ENCODE assay signal across 12 mouse cellular contexts in genomic region chr6:109150912-109151256, GRCm38 (mm10).
A peak's percentile ranks its signal among the peaks of the same experiment; 100 is the strongest.
DNase-seq lines count a peak whose midpoint lies in the region; ATAC-seq lines count a peak whose summit lies in the region.
"Had no signal": no experiment of that assay in that cellular context is flagged by ENCODE, and none has a peak within 500 bp of the region (broad histone marks: within the 10 kb centered on the region; RNA-seq: fewer than 3 reads in every experiment).

No protein-coding gene starts in this region.

- H3K4me1 ChIP-seq in forebrain, embryonic 16.5 days (replicated peaks; ENCODE audit: control insufficient read depth, insufficient read depth, low read length): peaks cover 18% of the 10 kb centered on the region
- no peaks in the 10 kb centered on the region for H3K4me1 ChIP-seq in midbrain, embryonic 14.5 days (ENCODE audit: control insufficient read depth, insufficient read depth, low read length)
- H3K4me1 ChIP-seq in liver, embryonic 11.5 days (replicated peaks; ENCODE audit: control insufficient read depth, insufficient read depth, low read length): no peaks in the 10 kb centered on the region
- H3K4me1 ChIP-seq: limb, embryonic 15.5 days; stomach, embryonic 15.5 days had no signal

- no peak for DNase-seq in frontal cortex, postnatal 10 days (ENCODE audit: low spot score in 2 of 2)
- peak; percentile 20 for DNase-seq in 3T3-L1 (ENCODE audit: low read depth, low spot score)
- DNase-seq in midbrain, embryonic 14.5 days: no peak
- no peak for DNase-seq in liver, embryonic 11.5 days (ENCODE audit: low spot score)
- no peak for DNase-seq in testis, postnatal 14 days (ENCODE audit: low spot score)
- DNase-seq in thymus, postnatal 4 days: no peak

- peak overlapping the region; percentile 29; the same call in 1 of the 2 replicates for H3K27ac ChIP-seq in forebrain, embryonic 16.5 days (ENCODE audit: low read length)
- no peak overlapping the region; the same call in 1 of the 2 replicates for H3K27ac ChIP-seq in midbrain, embryonic 14.5 days (replicated peaks; ENCODE audit: low read depth, low read length)
- H3K27ac ChIP-seq in liver, embryonic 11.5 days (ENCODE audit: low read depth, low read length): no peak overlapping the region
- H3K27ac ChIP-seq: limb, embryonic 15.5 days; stomach, embryonic 15.5 days had no signal

- H3K4me2 ChIP-seq in forebrain, embryonic 16.5 days (ENCODE audit: low read length): peak overlapping the region; percentile 7; the same call in 1 of the 2 replicates
- no peak overlapping the region for H3K4me2 ChIP-seq in midbrain, embryonic 14.5 days (ENCODE audit: low read length)
- no peak overlapping the region for H3K4me2 ChIP-seq in liver, embryonic 11.5 days
- H3K4me2 ChIP-seq: heart, embryonic 11.5 days; limb, embryonic 15.5 days; stomach, embryonic 15.5 days had no signal

- peak overlapping the region; percentile 7; the same call in 1 of the 2 replicates for H3K9ac ChIP-seq in forebrain, embryonic 16.5 days (replicated peaks; ENCODE audit: low read depth, low read length)
- no peak overlapping the region for H3K9ac ChIP-seq in midbrain, embryonic 14.5 days (replicated peaks; ENCODE audit: low read length)
- no peak overlapping the region for H3K9ac ChIP-seq in liver, embryonic 11.5 days (ENCODE audit: low read depth, low read length)
- H3K9ac ChIP-seq: limb, embryonic 15.5 days; stomach, embryonic 15.5 days had no signal

- no peaks in the 10 kb centered on the region for H3K27me3 ChIP-seq in forebrain, embryonic 16.5 days (replicated peaks; ENCODE audit: control insufficient read depth, insufficient read depth, low read length)
- H3K27me3 ChIP-seq in midbrain, embryonic 14.5 days (ENCODE audit: control insufficient read depth, insufficient read depth, low read length): no peaks in the 10 kb centered on the region
- H3K27me3 ChIP-seq in liver, embryonic 11.5 days (replicated peaks; ENCODE audit: control insufficient read depth, insufficient read depth, low read length): no peaks in the 10 kb centered on the region
- H3K27me3 ChIP-seq: limb, embryonic 15.5 days; stomach, embryonic 15.5 days had no signal

- H3K9me3 ChIP-seq in forebrain, embryonic 16.5 days (ENCODE audit: control insufficient read depth, low read length): no peaks in the 10 kb centered on the region
- no peaks in the 10 kb centered on the region for H3K9me3 ChIP-seq in midbrain, embryonic 14.5 days (ENCODE audit: control insufficient read depth, low read length)
- no peaks in the 10 kb centered on the region for H3K9me3 ChIP-seq in liver, embryonic 11.5 days (ENCODE audit: control insufficient read depth, low read length)
- H3K9me3 ChIP-seq: limb, embryonic 15.5 days; stomach, embryonic 15.5 days had no signal

- peak; percentile 53 for ATAC-seq in frontal cortex, adult (ENCODE audit: low TSS enrichment)
- ATAC-seq in forebrain, embryonic 16.5 days: peak; percentile 41; the same call in 1 of the 2 replicates
- peak; percentile 19; the same call in 1 of the 2 replicates for ATAC-seq in midbrain, embryonic 14.5 days (ENCODE audit: low FRiP score, low TSS enrichment)
- ATAC-seq in liver, embryonic 11.5 days (replicated peaks; ENCODE audit: low FRiP score): no peak

- no peaks in the 10 kb centered on the region for H3K36me3 ChIP-seq in forebrain, embryonic 16.5 days (ENCODE audit: control insufficient read depth, insufficient read depth)
- no peaks in the 10 kb centered on the region for H3K36me3 ChIP-seq in midbrain, embryonic 14.5 days (ENCODE audit: control insufficient read depth, insufficient read depth, low read length)
- no peaks in the 10 kb centered on the region for H3K36me3 ChIP-seq in liver, embryonic 11.5 days (ENCODE audit: control insufficient read depth, insufficient read depth, low read length)
- H3K36me3 ChIP-seq: limb, embryonic 15.5 days; stomach, embryonic 15.5 days had no signal

- WGBS in forebrain, embryonic 16.5 days: 50% methylated on average over 9 of the region's 9 CpGs
- WGBS in midbrain, embryonic 14.5 days: 71% methylated on average over 9 of the region's 9 CpGs
- WGBS in liver, embryonic 11.5 days: 91% methylated on average over 9 of the region's 9 CpGs

- no peak overlapping the region for H3K4me3 ChIP-seq in forebrain, embryonic 16.5 days (replicated peaks; ENCODE audit: low read length)
- no peak overlapping the region for H3K4me3 ChIP-seq in midbrain, embryonic 14.5 days (replicated peaks; ENCODE audit: low read depth, low read length)
- no peak overlapping the region for H3K4me3 ChIP-seq in liver, embryonic 11.5 days (ENCODE audit: low read depth, low read length)
- H3K4me3 ChIP-seq: erythroblast, embryonic 14.5 days; limb, embryonic 15.5 days; stomach, embryonic 15.5 days had no signal
